Mouse (Mus musculus) G1E (cell line): ENCODE measurements around the gene Entpd3.

Experiments
- CTCF ChIP-seq: IDR thresholded peaks from 2 replicates; pipeline ENCODE4 v1.5.1; 2012; ENCODE audit warnings: low read depth, low read length, inconsistent platforms, mixed read lengths
- GATA1 ChIP-seq: IDR thresholded peaks from 2 replicates; pipeline ENCODE4 v1.6.1; 2012; ENCODE audit warnings: borderline replicate concordance, low read length, inconsistent platforms, mixed read lengths
- TAL1 ChIP-seq: conservative IDR thresholded peaks from 2 replicates; pipeline ENCODE4 v1.6.1; 2012; ENCODE audit warnings: low read depth, low read length, inconsistent platforms, mixed read lengths

- TF ChIP-seq GATA1 = no peak
- no peak for TF ChIP-seq CTCF
- TF ChIP-seq TAL1 = no peak
These were observed 48.1 kb upstream of the Entpd3 start for GRCm38 (mm10) chr9:120491509-120491908.
